Comparison of ENCODE assay signal across 25 mouse cellular contexts in the genomic region with DNA sequence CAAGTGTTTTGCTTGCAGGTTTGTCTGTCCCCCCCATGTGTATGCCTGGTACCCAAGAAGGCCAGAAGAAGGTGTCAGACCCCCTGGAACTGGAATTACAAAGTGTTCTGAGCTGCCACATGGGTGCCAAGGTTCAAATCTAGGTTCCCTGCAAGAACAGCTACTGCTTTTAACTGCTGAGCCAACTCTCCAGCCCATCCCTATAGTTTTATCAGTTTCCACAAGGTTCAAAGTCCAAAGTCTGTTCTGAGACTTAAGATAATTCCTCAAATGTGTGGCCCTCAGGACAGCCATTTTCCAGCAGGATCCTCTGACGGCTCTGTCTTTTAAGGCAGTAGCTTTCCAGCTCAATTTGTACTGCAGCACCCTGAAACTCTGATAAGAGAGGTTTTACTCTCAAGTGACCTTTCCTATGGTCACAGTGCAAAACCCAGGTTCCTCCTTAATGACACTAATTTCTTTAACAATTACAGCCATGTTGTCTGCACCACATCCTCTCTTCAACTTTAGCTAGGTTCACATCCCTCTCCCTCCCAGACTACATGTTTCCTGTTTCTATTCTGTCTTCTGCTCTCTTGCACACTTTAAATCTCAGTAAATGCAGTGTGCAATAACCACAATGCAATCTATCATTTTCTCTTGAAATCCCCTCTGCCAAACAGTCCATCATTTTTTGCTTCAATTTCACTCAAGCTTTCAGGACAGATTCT. TPM values are rescaled to one million over a fixed set of nuclear protein-coding genes. Genes with fewer than 3 reads are reported as not detected.
DNase-seq lines count a peak whose midpoint lies in the region; ATAC-seq and TF ChIP-seq lines count a peak whose summit lies in the region.
"Had no signal": no experiment of that assay in that cellular context is flagged by ENCODE, and none has a peak within 500 bp of the region (broad histone marks: within the 10 kb centered on the region; RNA-seq: fewer than 3 reads in every experiment).

No protein-coding gene starts in this region.

- no peak for TF ChIP-seq POLR2A in cerebellum, adult 2 months (IDR thresholded peaks at IDR 0.05; ENCODE audit: borderline replicate concordance, insufficient read depth, low read length)

- H3K27me3 ChIP-seq in cerebellum, adult 2 months (ENCODE audit: control insufficient read depth, insufficient read depth, low read length): no peaks in the 10 kb centered on the region
- no peaks in the 10 kb centered on the region for H3K27me3 ChIP-seq in embryonic facial prominence, embryonic 10.5 days (replicated peaks; ENCODE audit: low read depth, poor library complexity, severe bottlenecking)
- H3K27me3 ChIP-seq in intestine, postnatal 0 days (replicated peaks; ENCODE audit: control insufficient read depth, insufficient read depth, low read length): no peaks in the 10 kb centered on the region
- H3K27me3 ChIP-seq in stomach, postnatal 0 days (ENCODE audit: control insufficient read depth, insufficient read depth, low read length): no peaks in the 10 kb centered on the region
- H3K27me3 ChIP-seq in midbrain, embryonic 15.5 days (replicated peaks): no peaks in the 10 kb centered on the region
- H3K27me3 ChIP-seq: forebrain, embryonic 12.5 days; heart, embryonic 13.5 days; kidney, embryonic 15.5 days; limb, embryonic 13.5 days; megakaryocyte, embryonic 14.5 days had no signal

- H3K36me3 ChIP-seq in embryonic facial prominence, embryonic 10.5 days (replicated peaks): no peaks in the 10 kb centered on the region
- H3K36me3 ChIP-seq in intestine, postnatal 0 days (ENCODE audit: control insufficient read depth, insufficient read depth): peaks cover 3% of the 10 kb centered on the region; the same call in 1 of the 2 replicates
- H3K36me3 ChIP-seq in stomach, postnatal 0 days (ENCODE audit: control insufficient read depth, insufficient read depth, low read length): no peaks in the 10 kb centered on the region
- H3K36me3 ChIP-seq in midbrain, embryonic 15.5 days (replicated peaks): no peaks in the 10 kb centered on the region
- H3K36me3 ChIP-seq: forebrain, embryonic 12.5 days; heart, embryonic 13.5 days; limb, embryonic 13.5 days had no signal

- H3K9ac ChIP-seq in intestine, postnatal 0 days (ENCODE audit: low read depth, low read length): no peak overlapping the region
- no peak overlapping the region for H3K9ac ChIP-seq in stomach, postnatal 0 days (ENCODE audit: low read length)
- no peak overlapping the region for H3K9ac ChIP-seq in midbrain, embryonic 15.5 days
- H3K9ac ChIP-seq: forebrain, embryonic 12.5 days; heart, embryonic 13.5 days; kidney, embryonic 15.5 days; limb, embryonic 13.5 days; liver, postnatal 0 days had no signal

- no peaks in the 10 kb centered on the region for H3K9me3 ChIP-seq in embryonic facial prominence, embryonic 10.5 days
- no peaks in the 10 kb centered on the region for H3K9me3 ChIP-seq in intestine, postnatal 0 days (ENCODE audit: control insufficient read depth)
- H3K9me3 ChIP-seq in stomach, postnatal 0 days (ENCODE audit: control insufficient read depth, low read length): no peaks in the 10 kb centered on the region
- H3K9me3 ChIP-seq in midbrain, embryonic 15.5 days: no peaks in the 10 kb centered on the region
- H3K9me3 ChIP-seq: forebrain, embryonic 12.5 days; heart, embryonic 13.5 days; kidney, embryonic 15.5 days; limb, embryonic 13.5 days; megakaryocyte, embryonic 14.5 days had no signal

- no peak for TF ChIP-seq EP300 in stomach, postnatal 0 days (optimal IDR thresholded peaks at IDR 0.05)

- DNase-seq in cerebellum, adult 11-12 months: peak; percentile 1
- DNase-seq in cerebellum, adult 2 months: no peak
- peak; percentile 6 for DNase-seq in embryonic facial prominence, embryonic 10.5 days (ENCODE audit: low spot score)
- DNase-seq in stomach, postnatal 0 days (ENCODE audit: low spot score): no peak
- no peak for DNase-seq in spleen, adult 18-20 months
- DNase-seq in kidney, adult 18-20 months: no peak
- DNase-seq: adrenal gland, postnatal 36 days; cerebellum, adult 18-20 months; cerebellum, postnatal 36 days; gastrocnemius, postnatal 10 days; heart, postnatal 4 days; kidney, postnatal 4 days; layer of hippocampus, adult 9-11 months; liver, postnatal 0 days; lung, postnatal 10 days; midbrain, embryonic 14.5 days; thymus, postnatal 25 days had no signal

- ATAC-seq in intestine, postnatal 0 days: peak; percentile 75
- 0 out of 2 replicates have a peak, but pooled peaks have one; percentile 14 for ATAC-seq in stomach, postnatal 0 days (ENCODE audit: low FRiP score, low TSS enrichment)
- no peak for ATAC-seq in midbrain, embryonic 15.5 days (replicated peaks)
- ATAC-seq: hindbrain, embryonic 16.5 days; liver, postnatal 0 days had no signal

- H3K4me2 ChIP-seq in intestine, postnatal 0 days (replicated peaks; ENCODE audit: low read depth): peak overlapping the region; percentile 25
- H3K4me2 ChIP-seq in stomach, postnatal 0 days (replicated peaks; ENCODE audit: low read depth): no peak overlapping the region
- H3K4me2 ChIP-seq in midbrain, embryonic 15.5 days: no peak overlapping the region
- H3K4me2 ChIP-seq: forebrain, embryonic 12.5 days; heart, embryonic 13.5 days; kidney, embryonic 15.5 days; limb, embryonic 13.5 days had no signal

- WGBS in cerebellum, adult 2 months: 91% methylated on average over 1 of the region's 1 CpGs
- 80% methylated on average over 1 of the region's 1 CpGs for WGBS in embryonic facial prominence, embryonic 10.5 days
- WGBS in intestine, postnatal 0 days: 50% methylated on average over 1 of the region's 1 CpGs
- WGBS in stomach, postnatal 0 days: 76% methylated on average over 1 of the region's 1 CpGs
- WGBS in midbrain, embryonic 15.5 days: 86% methylated on average over 1 of the region's 1 CpGs

- no peak for TF ChIP-seq CTCF in cerebellum, adult 2 months (IDR thresholded peaks at IDR 0.05; ENCODE audit: borderline replicate concordance, insufficient read depth, low read depth, low read length)
- no peak for TF ChIP-seq CTCF in intestine, postnatal 0 days (IDR thresholded peaks at IDR 0.05; ENCODE audit: low read depth)
- no peak for TF ChIP-seq CTCF in stomach, postnatal 0 days (IDR thresholded peaks at IDR 0.05; ENCODE audit: low read depth)

- H3K4me1 ChIP-seq in cerebellum, adult 2 months (ENCODE audit: control insufficient read depth, insufficient read depth, low read length): peaks cover 5% of the 10 kb centered on the region; the same call in 1 of the 2 replicates
- peaks cover 6% of the 10 kb centered on the region; the same call in 1 of the 2 replicates for H3K4me1 ChIP-seq in embryonic facial prominence, embryonic 10.5 days
- peaks cover 8% of the 10 kb centered on the region for H3K4me1 ChIP-seq in intestine, postnatal 0 days (replicated peaks; ENCODE audit: control insufficient read depth, insufficient read depth, low read length)
- H3K4me1 ChIP-seq in stomach, postnatal 0 days (replicated peaks; ENCODE audit: control insufficient read depth, insufficient read depth): no peaks in the 10 kb centered on the region
- H3K4me1 ChIP-seq in midbrain, embryonic 15.5 days: peaks cover 5% of the 10 kb centered on the region

- H3K4me3 ChIP-seq in cerebellum, adult 2 months (replicated peaks; ENCODE audit: insufficient read depth, low read depth, low read length): no peak overlapping the region
- no peak overlapping the region for H3K4me3 ChIP-seq in embryonic facial prominence, embryonic 10.5 days
- H3K4me3 ChIP-seq in intestine, postnatal 0 days (ENCODE audit: low read depth, low read length): no peak overlapping the region
- no peak overlapping the region for H3K4me3 ChIP-seq in stomach, postnatal 0 days (ENCODE audit: low read depth, low read length)
- H3K4me3 ChIP-seq in midbrain, embryonic 15.5 days: no peak overlapping the region
- H3K4me3 ChIP-seq: forebrain, embryonic 12.5 days; heart, embryonic 13.5 days; kidney, embryonic 15.5 days; limb, embryonic 13.5 days; megakaryocyte, embryonic 14.5 days had no signal

- H3K27ac ChIP-seq in cerebellum, adult 2 months (ENCODE audit: insufficient read depth, low read length): no peak overlapping the region
- no peak overlapping the region for H3K27ac ChIP-seq in embryonic facial prominence, embryonic 10.5 days (replicated peaks)
- H3K27ac ChIP-seq in intestine, postnatal 0 days (ENCODE audit: low read depth, low read length): peak overlapping the region; percentile 81
- H3K27ac ChIP-seq in stomach, postnatal 0 days (replicated peaks): no peak overlapping the region
- no peak overlapping the region for H3K27ac ChIP-seq in midbrain, embryonic 15.5 days
- H3K27ac ChIP-seq: forebrain, embryonic 12.5 days; heart, embryonic 13.5 days; kidney, embryonic 15.5 days; limb, embryonic 13.5 days had no signal

RNA-seq across cellular contexts. Expression of a gene that starts 28.4 kb away (rescaled TPM):
- polyA plus RNA-seq in cerebellum, adult 2 months (2012; rRNA removed): 34.7 and 38.8 TPM in 2 replicates
- polyA plus RNA-seq in embryonic facial prominence, embryonic 10.5 days (2016; fragmentation: Nextera tagmentation; extraction: Ambion mirVana): 15.2 and 16.6 TPM in 2 replicates
- polyA plus RNA-seq in intestine, postnatal 0 days (2015; fragmentation: Nextera tagmentation; extraction: Ambion mirVana): 18.6 and 23.6 TPM in 2 replicates
- 27.2 and 29.3 TPM in 2 replicates for polyA plus RNA-seq in stomach, postnatal 0 days (2015; fragmentation: Nextera tagmentation; extraction: Ambion mirVana)
- 21.5 and 22.3 TPM in 2 replicates for polyA plus RNA-seq in midbrain, embryonic 15.5 days (2015; fragmentation: Nextera tagmentation; extraction: Ambion mirVana)

Comparison
In these comparisons a context has a peak if more than half of its experiments do, and no peak if none do; other contexts are left out.
1. DNase-seq: peak in cerebellum, adult 11-12 months (single experiment) and embryonic facial prominence, embryonic 10.5 days (single experiment); none in cerebellum, adult 2 months (0 of 2), stomach, postnatal 0 days (single experiment), spleen, adult 18-20 months (0 of 2) and kidney, adult 18-20 months (single experiment).